Mouse (Mus musculus) forebrain, embryonic 15.5 days (tissue): Measurements from ENCODE around the gene Akap2. TPM values are rescaled to one million over a fixed set of nuclear protein-coding genes. Genes with fewer than 3 reads are reported as not detected.

Experiments used
- ATAC-seq: fragments of 200-750 bp; cut with Nextera tagmentation; replicated peaks from 2 replicates; pipeline ENCODE4 v1.8.0; 2017; ENCODE audit warnings: mild to moderate bottlenecking, moderate TSS enrichment, moderate library complexity
- H3K27ac ChIP-seq: fragments of 300-500 bp; sonication (generic); replicated peaks from 2 replicates; pipeline ENCODE4 v1.5.1; 2015; ENCODE audit warnings: mild to moderate bottlenecking, inconsistent platforms
- H3K27me3 ChIP-seq: fragments of 300-500 bp; sonication (generic); 2 replicates; pipeline ENCODE4 v1.6.1; 2015; ENCODE audit warnings: inconsistent platforms
- H3K36me3 ChIP-seq: fragments of 300-500 bp; sonication (generic); 2 replicates; pipeline ENCODE4 v1.6.1; 2015; ENCODE audit warnings: mild to moderate bottlenecking, inconsistent platforms
- H3K4me1 ChIP-seq: fragments of 300-500 bp; sonication (generic); 2 replicates; pipeline ENCODE4 v1.6.1; 2015; ENCODE audit warnings: inconsistent platforms
- H3K4me2 ChIP-seq: fragments of 300-500 bp; sonication (generic); replicated peaks from 2 replicates; pipeline ENCODE4 v1.6.1; 2015; ENCODE audit warnings: mild to moderate bottlenecking, inconsistent platforms
- H3K4me3 ChIP-seq: fragments of 300-500 bp; sonication (generic); 2 replicates; pipeline ENCODE4 v1.5.1; 2015; ENCODE audit warnings: mild to moderate bottlenecking, inconsistent platforms
- H3K9ac ChIP-seq: fragments of 300-500 bp; sonication (generic); replicated peaks from 2 replicates; pipeline ENCODE4 v1.6.1; 2015; ENCODE audit warnings: mild to moderate bottlenecking, inconsistent platforms
- H3K9me3 ChIP-seq: fragments of 300-500 bp; sonication (generic); 2 replicates; pipeline ENCODE4 v1.6.1; 2016; ENCODE audit warnings: inconsistent platforms
- WGBS: fragments of 180-500 bp; shearing (Covaris S2); methylation state at CpG from one replicate; pipeline ENCODE4 v1.1.7; 2015; ENCODE audit warnings: mixed read lengths; 5-methylcytosine and 5-hydroxymethylcytosine counted together
- polyA plus RNA-seq: library from polyadenylated mRNA; unstranded; fragments of >200 nt; fragmentation: Nextera tagmentation; extraction: Ambion mirVana; gene quantifications from 2 replicates; pipeline ENCODE4 v1.2.1, GENCODE M21; 2015

Gene Akap2
- polyA plus RNA-seq, 1 experiment from 2014 or later, result 6.5 TPM

DNA sequence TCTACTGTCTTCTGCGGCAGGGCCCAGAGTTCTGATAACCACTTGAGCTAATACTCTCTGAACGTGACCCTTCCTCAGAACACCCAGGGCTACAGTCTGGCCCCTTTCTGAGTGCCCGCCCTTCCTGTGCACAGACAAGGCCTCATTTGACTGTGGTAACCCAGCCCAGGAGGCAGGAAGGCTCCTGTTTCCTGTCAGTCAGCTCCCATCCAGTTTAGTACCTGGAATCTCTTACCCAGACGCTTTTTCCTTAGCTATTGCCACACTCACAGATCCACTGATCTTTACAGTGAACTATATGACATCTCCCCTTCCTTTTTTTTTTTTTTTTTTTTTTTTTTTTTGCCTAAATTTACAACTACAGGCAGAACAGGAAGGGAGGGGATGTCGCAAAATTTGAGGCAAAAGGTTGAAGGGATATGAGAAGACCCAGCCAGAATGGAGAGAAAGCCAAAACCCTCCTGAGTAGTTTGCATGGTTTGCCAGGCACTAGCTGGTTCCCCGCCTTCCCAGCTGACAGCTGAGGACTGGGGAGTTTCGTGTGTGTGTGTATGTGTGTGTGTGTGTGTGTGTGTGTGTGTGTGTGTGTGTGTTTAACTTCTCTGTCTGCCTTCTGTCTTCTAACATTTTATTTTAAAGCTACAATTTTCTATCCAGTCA is 95.6 kb downstream of the Akap2 start:
- H3K4me1 ChIP-seq, result no peaks in the 10 kb centered on the region
- H3K27me3 ChIP-seq, result no peaks in the 10 kb centered on the region
- no peak overlapping the region for H3K4me2 ChIP-seq
- no peak overlapping the region for H3K27ac ChIP-seq
- WGBS, result 52% methylated on average over 7 of the region's 7 CpGs
- no peak overlapping the region for H3K4me3 ChIP-seq
- no peak for ATAC-seq
- H3K9ac ChIP-seq, result no peak overlapping the region
- no peaks in the 10 kb centered on the region for H3K36me3 ChIP-seq
- no peaks in the 10 kb centered on the region for H3K9me3 ChIP-seq

- no peak overlapping the region for H3K4me3 ChIP-seq
- H3K9ac ChIP-seq, result no peak overlapping the region
- no peaks in the 10 kb centered on the region for H3K4me1 ChIP-seq
- 84% methylated on average over 4 of the region's 4 CpGs for WGBS
- H3K27me3 ChIP-seq, result no peaks in the 10 kb centered on the region
- no peaks in the 10 kb centered on the region for H3K36me3 ChIP-seq
- no peaks in the 10 kb centered on the region for H3K9me3 ChIP-seq
- no peak for ATAC-seq
- H3K27ac ChIP-seq, result no peak overlapping the region
- no peak overlapping the region for H3K4me2 ChIP-seq
Measured at GRCm38 (mm10) chr4:57813576-57813945, 96.1 kb downstream of the Akap2 start.

DNA sequence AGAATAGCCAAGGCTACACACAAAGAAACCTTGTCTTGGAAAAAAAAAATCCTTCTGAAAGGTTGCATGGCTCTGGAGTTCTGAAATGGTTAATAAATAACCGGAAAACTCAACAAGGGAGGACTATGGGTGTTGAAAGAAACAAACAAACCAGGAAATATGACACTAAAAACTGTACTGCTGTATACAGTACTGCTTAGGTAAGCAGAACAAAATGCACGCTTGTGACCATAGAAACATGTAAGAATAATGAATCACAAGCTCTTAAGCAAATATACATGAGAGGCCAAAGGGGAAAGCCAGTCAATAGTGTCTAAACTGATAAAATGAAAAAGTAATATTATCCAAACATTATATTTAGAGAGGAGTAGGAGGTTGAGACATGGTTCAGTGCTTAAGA is 97.9 kb downstream of the Akap2 start:
- H3K9me3 ChIP-seq, result no peaks in the 10 kb centered on the region
- no peaks in the 10 kb centered on the region for H3K27me3 ChIP-seq
- no peaks in the 10 kb centered on the region for H3K4me1 ChIP-seq
- no peak for ATAC-seq
- no peak overlapping the region for H3K9ac ChIP-seq
- 94% methylated on average over 2 of the region's 2 CpGs for WGBS
- no peak overlapping the region for H3K27ac ChIP-seq
- H3K4me3 ChIP-seq, result no peak overlapping the region
- H3K36me3 ChIP-seq, result no peaks in the 10 kb centered on the region
- no peak overlapping the region for H3K4me2 ChIP-seq

DNA sequence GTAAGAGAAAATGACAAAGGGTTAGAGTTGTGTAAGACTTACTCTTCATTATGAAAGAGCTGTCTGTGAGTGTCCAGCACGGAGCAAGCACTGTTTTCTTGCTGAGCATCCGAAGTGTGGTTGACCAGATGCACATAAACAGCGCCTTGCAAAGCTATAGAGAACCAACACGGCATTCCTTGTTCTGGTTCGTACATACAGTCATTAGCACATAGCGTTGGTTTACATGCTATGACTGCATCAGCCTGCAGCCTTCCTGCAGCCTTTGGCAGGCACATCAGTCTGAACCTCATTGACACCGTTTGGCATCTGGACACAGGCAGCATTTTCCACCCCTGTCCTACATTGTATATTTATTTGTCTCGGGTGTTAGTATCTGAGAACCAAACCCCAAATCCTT is 98.7 kb downstream of the Akap2 start:
- 92% methylated on average over 8 of the region's 8 CpGs for WGBS
- Histone ChIP-seq H3K4me1 (no peaks in the 10 kb centered on the region), H3K27me3 (no peaks in the 10 kb centered on the region), H3K9ac (no peak overlapping the region), H3K4me3 (no peak overlapping the region), H3K4me2 (no peak overlapping the region), H3K36me3 (no peaks in the 10 kb centered on the region), H3K9me3 (no peaks in the 10 kb centered on the region), H3K27ac (no peak overlapping the region)
- no peak for ATAC-seq

DNA sequence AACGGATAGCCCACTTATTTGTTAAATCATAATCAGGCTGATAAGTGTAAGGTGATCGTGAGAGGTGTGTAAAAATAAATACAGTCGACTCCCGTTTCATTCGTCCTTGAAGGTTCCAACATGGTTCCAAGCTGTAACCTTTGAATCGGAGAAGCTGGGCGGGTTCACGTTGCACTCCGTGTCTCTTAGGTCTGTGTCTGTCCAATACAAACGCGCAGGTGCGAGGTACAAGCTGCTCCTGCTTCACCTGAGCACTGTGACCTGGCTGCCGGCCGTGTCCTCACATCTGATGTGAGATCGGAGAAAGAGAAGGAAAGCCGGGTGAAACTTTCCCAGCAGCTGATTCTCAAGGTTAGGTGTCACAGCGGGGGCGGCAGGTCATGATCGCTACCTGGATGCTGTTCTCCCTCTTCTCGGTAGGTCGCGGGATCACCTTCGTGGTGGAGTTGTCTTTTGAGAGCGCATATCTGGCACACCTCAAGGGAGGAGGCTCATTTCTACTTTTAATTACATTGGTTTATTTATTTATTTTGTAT is 103.5 kb downstream of the Akap2 start:
- WGBS, result 89% methylated on average over 24 of the region's 24 CpGs
- no peaks in the 10 kb centered on the region for H3K27me3 ChIP-seq
- peaks cover 20% of the 10 kb centered on the region for H3K4me1 ChIP-seq
- H3K4me2 ChIP-seq, result no peak overlapping the region
- no peak overlapping the region for H3K4me3 ChIP-seq
- H3K9ac ChIP-seq, result no peak overlapping the region
- H3K9me3 ChIP-seq, result no peaks in the 10 kb centered on the region
- H3K27ac ChIP-seq, result no peak overlapping the region
- ATAC-seq, result no peak
- H3K36me3 ChIP-seq, result no peaks in the 10 kb centered on the region

GRCm38 (mm10) chr4:57821556-57822356 is 104.3 kb downstream of the Akap2 start:
- 4% methylated on average over 11 of the region's 11 CpGs for WGBS
- 0 out of 2 replicates have a peak overlapping the region, but pooled peaks have one; percentile 16 for H3K4me3 ChIP-seq
- H3K36me3 ChIP-seq, result no peaks in the 10 kb centered on the region
- peaks cover 20% of the 10 kb centered on the region for H3K4me1 ChIP-seq
- H3K27me3 ChIP-seq, result no peaks in the 10 kb centered on the region
- no peaks in the 10 kb centered on the region for H3K9me3 ChIP-seq
- peak; percentile 80 for ATAC-seq
- peak overlapping the region; percentile 67 for H3K27ac ChIP-seq
- H3K4me2 ChIP-seq, result peak overlapping the region; percentile 33
- no peak overlapping the region for H3K9ac ChIP-seq

DNA sequence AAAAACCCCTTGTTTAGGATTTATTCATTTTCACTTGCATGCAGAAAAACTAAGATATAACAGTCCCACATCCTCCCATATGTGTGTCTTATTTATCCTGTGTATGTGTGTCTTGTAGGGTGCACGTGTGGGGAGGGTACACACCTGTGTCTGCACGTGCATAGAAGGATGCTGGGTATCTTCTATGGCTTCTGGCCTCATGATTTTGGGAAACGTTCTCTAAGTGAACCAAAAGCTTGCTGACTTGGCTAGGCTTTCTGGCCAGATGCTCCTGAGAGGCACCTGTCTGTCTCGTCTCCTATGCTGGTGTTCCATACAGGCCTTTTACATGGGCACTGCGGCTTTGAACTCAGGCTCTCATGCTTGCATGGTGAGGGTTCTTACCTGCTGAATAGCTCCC is 105.2 kb downstream of the Akap2 start:
- Histone ChIP-seq H3K27me3 (no peaks in the 10 kb centered on the region), H3K36me3 (no peaks in the 10 kb centered on the region), H3K4me1 (peaks cover 20% of the 10 kb centered on the region), H3K9me3 (no peaks in the 10 kb centered on the region), H3K4me3 (no peak overlapping the region), H3K27ac (no peak overlapping the region), H3K4me2 (no peak overlapping the region), H3K9ac (no peak overlapping the region)
- no peak for ATAC-seq
- WGBS, result 77% methylated on average over 5 of the region's 5 CpGs

- H3K36me3 ChIP-seq, result no peaks in the 10 kb centered on the region
- WGBS, result 6% methylated on average over 8 of the region's 8 CpGs
- H3K4me1 ChIP-seq, result peaks cover 20% of the 10 kb centered on the region
- ATAC-seq, result no peak; the same call in 1 of the 2 replicates
- H3K4me3 ChIP-seq, result no peak overlapping the region
- H3K4me2 ChIP-seq, result no peak overlapping the region
- H3K9me3 ChIP-seq, result no peaks in the 10 kb centered on the region
- H3K27ac ChIP-seq, result no peak overlapping the region
- no peak overlapping the region for H3K9ac ChIP-seq
- no peaks in the 10 kb centered on the region for H3K27me3 ChIP-seq
Measured at GRCm38 (mm10) chr4:57824626-57825240, 107.3 kb downstream of the Akap2 start.

- no peak overlapping the region for H3K27ac ChIP-seq
- H3K4me3 ChIP-seq, result no peak overlapping the region
- H3K4me2 ChIP-seq, result no peak overlapping the region
- H3K36me3 ChIP-seq, result no peaks in the 10 kb centered on the region
- no peaks in the 10 kb centered on the region for H3K27me3 ChIP-seq
- no peak for ATAC-seq
- no peaks in the 10 kb centered on the region for H3K9me3 ChIP-seq
- H3K9ac ChIP-seq, result no peak overlapping the region
- peaks cover 20% of the 10 kb centered on the region for H3K4me1 ChIP-seq
- 88% methylated on average over 7 of the region's 7 CpGs for WGBS
Measured at GRCm38 (mm10) chr4:57826272-57826671, 108.8 kb downstream of the Akap2 start.

- Histone ChIP-seq H3K4me3 (no peak overlapping the region), H3K27ac (no peak overlapping the region), H3K27me3 (no peaks in the 10 kb centered on the region), H3K9ac (no peak overlapping the region), H3K4me1 (peaks cover 6% of the 10 kb centered on the region), H3K36me3 (no peaks in the 10 kb centered on the region), H3K4me2 (no peak overlapping the region), H3K9me3 (no peaks in the 10 kb centered on the region)
- 78% methylated on average over 9 of the region's 9 CpGs for WGBS
- no peak for ATAC-seq
Measured at GRCm38 (mm10) chr4:57829131-57829530, 111.7 kb downstream of the Akap2 start.

- Histone ChIP-seq H3K27me3 (no peaks in the 10 kb centered on the region), H3K9ac (no peak overlapping the region), H3K9me3 (no peaks in the 10 kb centered on the region), H3K27ac (no peak overlapping the region), H3K4me2 (no peak overlapping the region), H3K4me3 (no peak overlapping the region), H3K36me3 (no peaks in the 10 kb centered on the region), H3K4me1 (peaks cover 1% of the 10 kb centered on the region)
- ATAC-seq, result no peak
- WGBS, result 35% methylated on average over 3 of the region's 3 CpGs
Measured at GRCm38 (mm10) chr4:57829740-57830139, 112.3 kb downstream of the Akap2 start.

DNA sequence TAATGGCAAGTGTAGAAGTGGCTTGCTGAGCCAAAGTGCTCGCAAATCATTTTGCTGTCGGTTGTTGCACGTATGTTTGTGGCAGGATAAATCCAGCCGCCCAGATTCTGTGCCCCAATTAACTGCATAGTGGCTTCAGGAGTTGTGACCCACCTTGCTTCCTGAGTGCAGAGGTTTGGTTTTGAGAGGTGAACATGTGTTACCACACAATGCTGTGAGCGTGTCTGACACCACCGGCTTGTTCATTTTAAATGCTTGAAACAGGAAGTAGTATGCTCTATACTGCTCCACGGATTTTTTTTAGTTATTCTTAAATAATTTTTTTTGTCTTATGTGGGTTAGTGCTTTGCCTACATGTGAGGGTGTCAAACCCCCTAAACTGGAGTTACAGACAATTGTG is 114.9 kb downstream of the Akap2 start:
- 61% methylated on average over 7 of the region's 7 CpGs for WGBS
- Histone ChIP-seq H3K4me3 (no peak overlapping the region), H3K36me3 (no peaks in the 10 kb centered on the region), H3K27ac (no peak overlapping the region), H3K4me2 (no peak overlapping the region), H3K9me3 (no peaks in the 10 kb centered on the region), H3K4me1 (no peaks in the 10 kb centered on the region), H3K27me3 (no peaks in the 10 kb centered on the region), H3K9ac (no peak overlapping the region)
- no peak for ATAC-seq
